Mouse (Mus musculus): ENCODE results near the gene Gm9970.

GRCm38 (mm10) chr5:31288655-31289054 is 47.6 kb upstream of the Gm9970 start:
- TF ChIP-seq POLR2AphosphoS5 (IDR thresholded peaks at IDR 0.05; ENCODE audit: insufficient replicate concordance, low read depth, low read length) = no peak
- no peak for TF ChIP-seq CTCF (IDR thresholded peaks at IDR 0.05; ENCODE audit: low read depth, low read length)
- no peak for TF ChIP-seq GATA1 (IDR thresholded peaks at IDR 0.05; ENCODE audit: borderline replicate concordance, low read length)
